ENCODE assay signal across 20 mouse cellular contexts in the genomic region with DNA sequence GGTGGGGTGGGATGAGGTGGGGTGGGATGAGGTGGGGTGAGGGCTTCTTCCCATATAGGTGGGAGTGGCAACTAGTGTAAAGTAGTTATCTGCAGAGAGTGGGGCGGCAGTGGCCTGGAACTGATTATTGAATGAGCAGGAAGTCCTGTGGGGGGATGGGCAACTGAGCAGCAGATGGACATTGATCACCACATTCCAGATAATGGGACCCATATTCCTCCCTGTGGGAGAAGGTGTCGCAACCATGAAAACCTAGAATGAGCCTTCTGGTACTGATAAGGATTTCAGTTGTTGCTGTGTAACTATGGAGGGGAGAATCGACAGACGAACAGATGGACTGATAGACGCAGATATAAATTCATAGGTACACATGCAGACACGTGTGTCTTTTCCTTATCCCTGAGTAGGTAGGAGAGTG. TPM values are rescaled to one million over a fixed set of nuclear protein-coding genes. Genes with fewer than 3 reads are reported as not detected.
A peak's percentile ranks its signal among the peaks of the same experiment; 100 is the strongest.
DNase-seq lines count a peak whose midpoint lies in the region; ATAC-seq and TF ChIP-seq lines count a peak whose summit lies in the region.
"Had no signal": no experiment of that assay in that cellular context is flagged by ENCODE, and none has a peak within 500 bp of the region (broad histone marks: within the 10 kb centered on the region; RNA-seq: fewer than 3 reads in every experiment).

No protein-coding gene starts in this region.

- peak; percentile 45 to 63 for DNase-seq in cerebellum, postnatal 14 days
- no peak for DNase-seq in cerebellum, adult 2 months
- no peak for DNase-seq in limb, embryonic 10.5 days (ENCODE audit: low spot score)
- no peak for DNase-seq in heart, postnatal 36 days
- DNase-seq in hindbrain, embryonic 10.5 days (ENCODE audit: low spot score), result no peak
- DNase-seq: cerebellum, adult 8-10 months; gastrocnemius, postnatal 25 days; heart, adult 2 months; kidney, adult 9 months; kidney, postnatal 36 days; thymus, adult 18-20 months had no signal

- no peaks in the 10 kb centered on the region for H3K36me3 ChIP-seq in limb, embryonic 10.5 days
- peaks cover 32% of the 10 kb centered on the region for H3K36me3 ChIP-seq in liver, embryonic 15.5 days (replicated peaks)
- H3K36me3 ChIP-seq in kidney, embryonic 16.5 days (ENCODE audit: insufficient read depth, low read length), result no peaks in the 10 kb centered on the region
- no peaks in the 10 kb centered on the region for H3K36me3 ChIP-seq in hindbrain, embryonic 10.5 days
- H3K36me3 ChIP-seq: embryonic facial prominence, embryonic 15.5 days; limb, embryonic 13.5 days; midbrain, embryonic 12.5 days; neural tube, embryonic 12.5 days had no signal

- no peak overlapping the region for H3K27ac ChIP-seq in cerebellum, adult 2 months (ENCODE audit: insufficient read depth, low read length)
- H3K27ac ChIP-seq in limb, embryonic 10.5 days, result 0 out of 2 replicates have a peak overlapping the region, but pooled peaks have one; percentile 36
- peak overlapping the region; percentile 64 for H3K27ac ChIP-seq in liver, embryonic 15.5 days (replicated peaks)
- H3K27ac ChIP-seq in kidney, embryonic 16.5 days (ENCODE audit: low read length), result no peak overlapping the region
- H3K27ac ChIP-seq in hindbrain, embryonic 10.5 days, result no peak overlapping the region
- H3K27ac ChIP-seq: embryonic facial prominence, embryonic 15.5 days; heart, adult 2 months; limb, embryonic 13.5 days; macrophage; midbrain, embryonic 12.5 days; neural tube, embryonic 12.5 days had no signal

- no peak for TF ChIP-seq CTCF in cerebellum, adult 2 months (IDR thresholded peaks at IDR 0.05; ENCODE audit: borderline replicate concordance, insufficient read depth, low read depth, low read length)

- no peak overlapping the region; the same call in 1 of the 2 replicates for H3K9ac ChIP-seq in liver, embryonic 15.5 days
- H3K9ac ChIP-seq in kidney, embryonic 16.5 days (replicated peaks; ENCODE audit: low read length), result no peak overlapping the region
- H3K9ac ChIP-seq: embryonic facial prominence, embryonic 15.5 days; limb, embryonic 13.5 days; midbrain, embryonic 12.5 days; neural tube, embryonic 12.5 days had no signal

- 87% methylated on average over 6 of the region's 6 CpGs for WGBS in cerebellum, adult 2 months
- 65% methylated on average over 6 of the region's 6 CpGs for WGBS in limb, embryonic 10.5 days
- 13% methylated on average over 6 of the region's 6 CpGs for WGBS in liver, embryonic 15.5 days (ENCODE audit: insufficient replicate concordance)
- WGBS in kidney, embryonic 16.5 days, result 84% methylated on average over 6 of the region's 6 CpGs
- 81% methylated on average over 6 of the region's 6 CpGs for WGBS in hindbrain, embryonic 10.5 days

- H3K9me3 ChIP-seq in limb, embryonic 10.5 days (replicated peaks), result no peaks in the 10 kb centered on the region
- no peaks in the 10 kb centered on the region for H3K9me3 ChIP-seq in liver, embryonic 15.5 days (replicated peaks)
- no peaks in the 10 kb centered on the region for H3K9me3 ChIP-seq in kidney, embryonic 16.5 days (ENCODE audit: low read length)
- no peaks in the 10 kb centered on the region for H3K9me3 ChIP-seq in hindbrain, embryonic 10.5 days
- H3K9me3 ChIP-seq: embryonic facial prominence, embryonic 15.5 days; limb, embryonic 13.5 days; midbrain, embryonic 12.5 days; neural tube, embryonic 12.5 days had no signal

- H3K4me3 ChIP-seq in cerebellum, adult 2 months (replicated peaks; ENCODE audit: insufficient read depth, low read depth, low read length), result no peak overlapping the region
- H3K4me3 ChIP-seq in limb, embryonic 10.5 days, result no peak overlapping the region
- no peak overlapping the region for H3K4me3 ChIP-seq in liver, embryonic 15.5 days (replicated peaks)
- no peak overlapping the region for H3K4me3 ChIP-seq in kidney, embryonic 16.5 days (ENCODE audit: low read length)
- H3K4me3 ChIP-seq in hindbrain, embryonic 10.5 days, result no peak overlapping the region
- H3K4me3 ChIP-seq: embryonic facial prominence, embryonic 15.5 days; heart, adult 2 months; limb, embryonic 13.5 days; midbrain, embryonic 12.5 days; neural tube, embryonic 12.5 days had no signal

- H3K4me2 ChIP-seq in liver, embryonic 15.5 days, result peak overlapping the region; percentile 44
- H3K4me2 ChIP-seq in kidney, embryonic 16.5 days (replicated peaks; ENCODE audit: low read depth, low read length), result no peak overlapping the region
- H3K4me2 ChIP-seq: embryonic facial prominence, embryonic 15.5 days; limb, embryonic 13.5 days; midbrain, embryonic 12.5 days; neural tube, embryonic 12.5 days had no signal

- ATAC-seq in liver, embryonic 15.5 days (ENCODE audit: insufficient read depth), result peak; percentile 48
- ATAC-seq in kidney, embryonic 16.5 days (ENCODE audit: low FRiP score, low TSS enrichment), result no peak
- ATAC-seq: CD4-positive, CD25-positive, alpha-beta regulatory T cell, adult 4 months; forebrain, embryonic 16.5 days had no signal

- intact Hi-C loops in heart, postnatal 36 days (cut with DNase I), result loop anchor here (5.0 kb wide), 1 partner anchor 44 kb away; no protein-coding TSS in a partner anchor

- H3K27me3 ChIP-seq in cerebellum, adult 2 months (ENCODE audit: control insufficient read depth, insufficient read depth, low read length), result no peaks in the 10 kb centered on the region
- H3K27me3 ChIP-seq in limb, embryonic 10.5 days (ENCODE audit: low read depth, poor library complexity, severe bottlenecking), result no peaks in the 10 kb centered on the region
- no peaks in the 10 kb centered on the region for H3K27me3 ChIP-seq in liver, embryonic 15.5 days
- no peaks in the 10 kb centered on the region for H3K27me3 ChIP-seq in kidney, embryonic 16.5 days (ENCODE audit: insufficient read depth, low read length)
- H3K27me3 ChIP-seq in hindbrain, embryonic 10.5 days (ENCODE audit: insufficient read depth, poor library complexity, severe bottlenecking), result no peaks in the 10 kb centered on the region
- H3K27me3 ChIP-seq: embryonic facial prominence, embryonic 15.5 days; limb, embryonic 13.5 days; midbrain, embryonic 12.5 days; neural tube, embryonic 12.5 days had no signal

- no peak for TF ChIP-seq POLR2A in cerebellum, adult 2 months (IDR thresholded peaks at IDR 0.05; ENCODE audit: borderline replicate concordance, insufficient read depth, low read length)

- H3K4me1 ChIP-seq in cerebellum, adult 2 months (ENCODE audit: control insufficient read depth, insufficient read depth, low read length), result no peaks in the 10 kb centered on the region
- peaks cover 7% of the 10 kb centered on the region for H3K4me1 ChIP-seq in limb, embryonic 10.5 days
- H3K4me1 ChIP-seq in liver, embryonic 15.5 days (replicated peaks), result peaks cover 77% of the 10 kb centered on the region
- no peaks in the 10 kb centered on the region for H3K4me1 ChIP-seq in kidney, embryonic 16.5 days (ENCODE audit: insufficient read depth, low read length)
- peaks cover 4% of the 10 kb centered on the region; the same call in 1 of the 2 replicates for H3K4me1 ChIP-seq in hindbrain, embryonic 10.5 days (replicated peaks)
- H3K4me1 ChIP-seq: limb, embryonic 13.5 days; midbrain, embryonic 12.5 days; neural tube, embryonic 12.5 days had no signal

RNA-seq across cellular contexts. Expression of a gene that starts 25.4 kb away (rescaled TPM):
- 92.8 and 95.0 TPM in 2 replicates for polyA plus RNA-seq in cerebellum, adult 2 months (2012; rRNA removed)
- 84.0 and 87.3 TPM in 2 replicates for polyA plus RNA-seq in limb, embryonic 10.5 days (2016; fragmentation: Nextera tagmentation; extraction: Ambion mirVana)
- polyA plus RNA-seq in liver, embryonic 15.5 days (2015; fragmentation: Nextera tagmentation; extraction: Ambion mirVana), result 52.1 and 53.8 TPM in 2 replicates
- 10 to 100 TPM; 91.1 to 93.8 TPM for total RNA-seq in heart, postnatal 36 days (2021)
- polyA plus RNA-seq in kidney, embryonic 16.5 days (2015; fragmentation: Nextera tagmentation; extraction: Ambion mirVana), result 118 and 125 TPM in 2 replicates
- polyA plus RNA-seq in hindbrain, embryonic 10.5 days (2016; fragmentation: Nextera tagmentation; extraction: Ambion mirVana), result 82.8 and 83.3 TPM in 2 replicates

RNA-seq across cellular contexts. Expression of a gene that starts 37.6 kb away (rescaled TPM):
- polyA plus RNA-seq in cerebellum, adult 2 months (2012; rRNA removed), result 0.79 and 1.1 TPM in 2 replicates
- polyA plus RNA-seq in limb, embryonic 10.5 days (2016; fragmentation: Nextera tagmentation; extraction: Ambion mirVana), result 1.7 and 1.9 TPM in 2 replicates
- polyA plus RNA-seq in liver, embryonic 15.5 days (2015; fragmentation: Nextera tagmentation; extraction: Ambion mirVana), result 10.5 and 12.0 TPM in 2 replicates
- total RNA-seq in heart, postnatal 36 days (2021), result 1 to 10 TPM; 4.5 to 5.1 TPM
- 9.3 and 10.1 TPM in 2 replicates for polyA plus RNA-seq in kidney, embryonic 16.5 days (2015; fragmentation: Nextera tagmentation; extraction: Ambion mirVana)
- polyA plus RNA-seq in hindbrain, embryonic 10.5 days (2016; fragmentation: Nextera tagmentation; extraction: Ambion mirVana), result 2.3 and 2.4 TPM in 2 replicates

Comparison
In these comparisons a context has a peak if more than half of its experiments do, and no peak if none do; other contexts are left out.
1. DNase-seq: peak in cerebellum, postnatal 14 days (2 of 2); none in cerebellum, adult 2 months (0 of 2), limb, embryonic 10.5 days (single experiment), heart, postnatal 36 days (0 of 2) and hindbrain, embryonic 10.5 days (single experiment).
2. H3K27ac ChIP-seq: peak in limb, embryonic 10.5 days (single experiment) and liver, embryonic 15.5 days (single experiment); none in cerebellum, adult 2 months (single experiment), kidney, embryonic 16.5 days (single experiment) and hindbrain, embryonic 10.5 days (single experiment).